Mouse (Mus musculus): ENCODE measurements around the gene Isyna1.

- TF ChIP-seq CTCF (IDR thresholded peaks at IDR 0.05; ENCODE audit: insufficient read depth, low read length) (no peak), POLR2A (IDR thresholded peaks at IDR 0.05; ENCODE audit: borderline replicate concordance, extremely low read depth, low read depth, low read length) (no peak)
These were observed 23.8 kb downstream of the Isyna1 start for GRCm38 (mm10) chr8:70617985-70618384.
